Mouse (Mus musculus) neural tube, embryonic 14.5 days (tissue): ENCODE data around the gene C2cd6. TPM values are rescaled to one million over a fixed set of nuclear protein-coding genes. Genes with fewer than 3 reads are reported as not detected.

Experiments used
- polyA plus RNA-seq: library from polyadenylated mRNA; unstranded; fragments of >200 nt; fragmentation: Nextera tagmentation; extraction: Ambion mirVana; gene quantifications from 2 replicates; pipeline ENCODE4 v1.2.1, GENCODE M21; 2014

C2cd6 gene
- polyA plus RNA-seq, 1 experiment from 2014 or later = 0.09 TPM

Other genes with a start within 250 kb of the C2cd6 start
- gene Trak2, start 121.5 kb downstream of the C2cd6 start, polyA plus RNA-seq = 15.5 and 18.4 TPM in 2 replicates
- 100.0 and 120 TPM in 2 replicates for gene Stradb, start 121.4 kb downstream of the C2cd6 start, polyA plus RNA-seq
- gene Tmem237, start 25.5 kb upstream of the C2cd6 start, polyA plus RNA-seq = 38.8 and 41.6 TPM in 2 replicates
- 1.6 and 2.1 TPM in 2 replicates for gene Mpp4, start 68.5 kb upstream of the C2cd6 start, polyA plus RNA-seq
- 19.2 and 23.9 TPM in 2 replicates for gene Als2, start 142.3 kb upstream of the C2cd6 start, polyA plus RNA-seq
- gene Cdk15, start 162.0 kb upstream of the C2cd6 start, polyA plus RNA-seq = 1.0 and 1.8 TPM in 2 replicates